Mouse (Mus musculus) spleen, embryonic (tissue): ENCODE measurements at regions not wholly inside any gene's neighbourhood (a gene's known extent, or its start where the extent isn't known, plus 50 kb on each side); places are given as distances from the start of the nearest gene placed in this dataset.

Experiments used
- CTCF ChIA-PET: fragments of 350-600 bp; sonication (Branson Sonifier 250); formaldehyde crosslinking; loops from one replicate; lab custom pipeline; 2022; lab: Charles Lee

DNA sequence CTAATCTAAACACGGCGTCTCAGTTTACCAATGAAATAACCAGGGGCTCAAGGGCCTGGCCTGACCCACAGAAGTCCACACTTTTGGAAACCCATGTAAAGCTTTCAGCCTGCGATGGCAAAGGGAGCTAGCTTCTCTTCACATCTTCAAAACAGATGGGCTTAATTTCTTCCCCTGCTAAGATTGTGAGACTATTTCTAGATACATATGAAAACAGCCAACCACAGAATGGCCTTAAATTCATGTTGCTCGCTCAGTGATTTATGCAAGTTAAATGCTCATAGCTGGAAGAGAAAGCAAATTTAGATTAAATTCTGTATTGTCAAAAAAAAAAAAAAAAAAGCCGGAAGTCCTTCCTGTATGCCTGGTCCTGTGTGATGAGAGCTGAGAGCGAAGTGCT is 53.2 kb upstream of the Epha4 start:
- CTCF ChIA-PET: no interaction called here

DNA sequence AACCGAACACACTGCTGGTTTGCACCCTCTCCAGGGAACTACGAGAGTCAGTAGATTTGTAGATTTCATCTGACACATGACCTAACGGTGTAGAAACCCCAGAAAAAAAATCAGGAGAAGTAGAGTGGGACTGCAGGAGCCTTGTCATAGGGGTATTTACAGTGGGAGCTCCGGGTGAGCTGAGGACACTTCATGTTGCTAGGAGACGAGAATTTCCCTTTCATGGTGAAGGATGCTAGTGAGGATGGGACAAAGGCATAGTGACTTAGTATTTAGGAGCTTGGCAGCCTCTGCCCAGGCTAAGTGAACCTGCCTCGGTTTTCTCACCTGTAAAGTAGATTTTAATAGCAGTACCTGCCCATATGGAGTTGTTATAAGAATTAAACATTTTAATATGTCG is 52.8 kb upstream of the Epha4 start:
- CTCF ChIA-PET: no interaction called here
